Mouse (Mus musculus): ENCODE measurements around the gene Cand2. TPM values are rescaled to one million over a fixed set of nuclear protein-coding genes. Genes with fewer than 3 reads are reported as not detected.

Gene Cand2
- polyA plus RNA-seq (2015; fragmentation: Nextera tagmentation; extraction: Ambion mirVana) = 2.5 and 3.0 TPM in 2 replicates

GRCm38 (mm10) chr6:115774501-115774921 is at the start of gene Cand2:
Cand2 (plus strand) TSS chr6:115774538.
- Histone ChIP-seq H3K4me3 (ENCODE audit: low read depth, low read length) (peak within 1 kb of the TSS; percentile 58), H3K4me1 (ENCODE audit: insufficient read depth, low read depth, low read length) (peaks cover 10% of the 10 kb centered on the region; the same call in 1 of the 2 replicates), H3K4me2 (replicated peaks; ENCODE audit: low read depth, low read length) (peak within 1 kb of the TSS; percentile 90), H3K27ac (ENCODE audit: low read length) (no peak within 1 kb of the TSS), H3K9ac (replicated peaks; ENCODE audit: low read depth) (peak within 1 kb of the TSS; percentile 48; the same call in 1 of the 2 replicates), H3K27me3 (replicated peaks; ENCODE audit: insufficient read depth, low read length) (no peaks in the 10 kb centered on the region), H3K9me3 (ENCODE audit: low read length) (no peaks in the 10 kb centered on the region), H3K36me3 (ENCODE audit: insufficient read depth, low read length) (no peaks in the 10 kb centered on the region)
- WGBS = 0% methylated on average over 15 of the region's 28 CpGs
- TF ChIP-seq EP300 (IDR thresholded peaks at IDR 0.05) = no peak
- no peak for TF ChIP-seq CTCF (IDR thresholded peaks at IDR 0.05)
- ATAC-seq = peak; percentile 65
- DNase-seq (ENCODE audit: low spot score) = peak; percentile 48

- H3K9me3 ChIP-seq (ENCODE audit: low read length) = no peaks in the 10 kb centered on the region
- no peak for ATAC-seq
- H3K27ac ChIP-seq (ENCODE audit: low read length) = no peak overlapping the region
- H3K36me3 ChIP-seq (ENCODE audit: insufficient read depth, low read length) = no peaks in the 10 kb centered on the region
- peak; percentile 6 for DNase-seq (ENCODE audit: low spot score)
- H3K4me1 ChIP-seq (ENCODE audit: insufficient read depth, low read depth, low read length) = no peaks in the 10 kb centered on the region; the same call in 1 of the 2 replicates
- H3K4me3 ChIP-seq (ENCODE audit: low read depth, low read length) = no peak overlapping the region
- H3K4me2 ChIP-seq (replicated peaks; ENCODE audit: low read depth, low read length) = no peak overlapping the region
- no peak overlapping the region for H3K9ac ChIP-seq (replicated peaks; ENCODE audit: low read depth)
- 78% methylated on average over 1 of the region's 1 CpGs for WGBS
- H3K27me3 ChIP-seq (replicated peaks; ENCODE audit: insufficient read depth, low read length) = no peaks in the 10 kb centered on the region
- TF ChIP-seq CTCF (IDR thresholded peaks at IDR 0.05) (peak; percentile 77), EP300 (IDR thresholded peaks at IDR 0.05) (no peak)
These were observed 47.2 kb upstream of the Cand2 start for GRCm38 (mm10) chr6:115727108-115727507.

GRCm38 (mm10) chr6:115727570-115727969 is 46.8 kb upstream of the Cand2 start:
- Histone ChIP-seq H3K36me3 (ENCODE audit: insufficient read depth, low read length) (no peaks in the 10 kb centered on the region), H3K4me2 (replicated peaks; ENCODE audit: low read depth, low read length) (no peak overlapping the region), H3K9me3 (ENCODE audit: low read length) (no peaks in the 10 kb centered on the region), H3K9ac (replicated peaks; ENCODE audit: low read depth) (no peak overlapping the region), H3K4me1 (ENCODE audit: insufficient read depth, low read depth, low read length) (no peaks in the 10 kb centered on the region; the same call in 1 of the 2 replicates), H3K27ac (ENCODE audit: low read length) (no peak overlapping the region), H3K4me3 (ENCODE audit: low read depth, low read length) (no peak overlapping the region), H3K27me3 (replicated peaks; ENCODE audit: insufficient read depth, low read length) (no peaks in the 10 kb centered on the region)
- WGBS = 75% methylated on average over 2 of the region's 2 CpGs
- no peak for TF ChIP-seq CTCF (IDR thresholded peaks at IDR 0.05)
- TF ChIP-seq EP300 (IDR thresholded peaks at IDR 0.05) = no peak
- ATAC-seq (no peak), DNase-seq (ENCODE audit: low spot score) (no peak)

- H3K27ac ChIP-seq (ENCODE audit: low read length) = no peak overlapping the region
- H3K9ac ChIP-seq (replicated peaks; ENCODE audit: low read depth) = no peak overlapping the region
- peak overlapping the region; percentile 29 for H3K4me2 ChIP-seq (replicated peaks; ENCODE audit: low read depth, low read length)
- WGBS = 29% methylated on average over 20 of the region's 20 CpGs
- H3K27me3 ChIP-seq (replicated peaks; ENCODE audit: insufficient read depth, low read length) = no peaks in the 10 kb centered on the region
- TF ChIP-seq CTCF (IDR thresholded peaks at IDR 0.05) = no peak
- no peak for TF ChIP-seq EP300 (IDR thresholded peaks at IDR 0.05)
- H3K36me3 ChIP-seq (ENCODE audit: insufficient read depth, low read length) = no peaks in the 10 kb centered on the region
- ATAC-seq = peak; percentile 47
- no peak overlapping the region for H3K4me3 ChIP-seq (ENCODE audit: low read depth, low read length)
- H3K9me3 ChIP-seq (ENCODE audit: low read length) = no peaks in the 10 kb centered on the region
- peak; percentile 65 for DNase-seq (ENCODE audit: low spot score)
- no peaks in the 10 kb centered on the region; the same call in 1 of the 2 replicates for H3K4me1 ChIP-seq (ENCODE audit: insufficient read depth, low read depth, low read length)
These were observed 43.6 kb upstream of the Cand2 start for GRCm38 (mm10) chr6:115730560-115731342.

GRCm38 (mm10) chr6:115732341-115732928 is 41.9 kb upstream of the Cand2 start:
- no peak overlapping the region for H3K4me3 ChIP-seq (ENCODE audit: low read depth, low read length)
- H3K27ac ChIP-seq (ENCODE audit: low read length) = no peak overlapping the region
- DNase-seq (ENCODE audit: low spot score) (no peak), ATAC-seq (no peak)
- H3K27me3 ChIP-seq (replicated peaks; ENCODE audit: insufficient read depth, low read length) = no peaks in the 10 kb centered on the region
- H3K9ac ChIP-seq (replicated peaks; ENCODE audit: low read depth) = no peak overlapping the region
- no peaks in the 10 kb centered on the region for H3K36me3 ChIP-seq (ENCODE audit: insufficient read depth, low read length)
- no peaks in the 10 kb centered on the region; the same call in 1 of the 2 replicates for H3K4me1 ChIP-seq (ENCODE audit: insufficient read depth, low read depth, low read length)
- TF ChIP-seq CTCF (IDR thresholded peaks at IDR 0.05) = peak; percentile 17
- no peak for TF ChIP-seq EP300 (IDR thresholded peaks at IDR 0.05)
- 73% methylated on average over 22 of the region's 22 CpGs for WGBS
- H3K9me3 ChIP-seq (ENCODE audit: low read length) = no peaks in the 10 kb centered on the region
- no peak overlapping the region for H3K4me2 ChIP-seq (replicated peaks; ENCODE audit: low read depth, low read length)

GRCm38 (mm10) chr6:115734909-115735308 is 39.4 kb upstream of the Cand2 start:
- Histone ChIP-seq H3K36me3 (ENCODE audit: insufficient read depth, low read length) (no peaks in the 10 kb centered on the region), H3K9me3 (ENCODE audit: low read length) (no peaks in the 10 kb centered on the region), H3K4me3 (ENCODE audit: low read depth, low read length) (no peak overlapping the region), H3K4me1 (ENCODE audit: insufficient read depth, low read depth, low read length) (no peaks in the 10 kb centered on the region; the same call in 1 of the 2 replicates), H3K9ac (replicated peaks; ENCODE audit: low read depth) (no peak overlapping the region), H3K27ac (ENCODE audit: low read length) (no peak overlapping the region), H3K4me2 (replicated peaks; ENCODE audit: low read depth, low read length) (no peak overlapping the region), H3K27me3 (replicated peaks; ENCODE audit: insufficient read depth, low read length) (no peaks in the 10 kb centered on the region)
- DNase-seq (ENCODE audit: low spot score) = peak; percentile 28
- ATAC-seq = no peak
- 64% methylated on average over 4 of the region's 4 CpGs for WGBS
- TF ChIP-seq EP300 (IDR thresholded peaks at IDR 0.05) (no peak), CTCF (IDR thresholded peaks at IDR 0.05) (peak; percentile 64)
